Mouse (Mus musculus) kidney, postnatal 25 days (tissue): ENCODE data around the gene Lyrm9.

Experiments used
- DNase-seq, 2 experiments: peaks; one replicate each; pipeline ENCODE4 v3.0.0; 2021; ENCODE audit warnings: mixed read lengths in 2 of 2

The Lyrm9 gene

GRCm38 (mm10) chr11:78826442-78827013, at the start of gene Lyrm9:
TSS of gene Lyrm9 (plus strand) at chr11:78826584.
- DNase-seq = peak; percentile 94

- DNase-seq = peak; percentile 60 to 78
Measured at GRCm38 (mm10) chr11:78777851-78778680, 48.3 kb upstream of the Lyrm9 start.

GRCm38 (mm10) chr11:78780002-78780401, 46.4 kb upstream of the Lyrm9 start:
- no peak for DNase-seq

DNA sequence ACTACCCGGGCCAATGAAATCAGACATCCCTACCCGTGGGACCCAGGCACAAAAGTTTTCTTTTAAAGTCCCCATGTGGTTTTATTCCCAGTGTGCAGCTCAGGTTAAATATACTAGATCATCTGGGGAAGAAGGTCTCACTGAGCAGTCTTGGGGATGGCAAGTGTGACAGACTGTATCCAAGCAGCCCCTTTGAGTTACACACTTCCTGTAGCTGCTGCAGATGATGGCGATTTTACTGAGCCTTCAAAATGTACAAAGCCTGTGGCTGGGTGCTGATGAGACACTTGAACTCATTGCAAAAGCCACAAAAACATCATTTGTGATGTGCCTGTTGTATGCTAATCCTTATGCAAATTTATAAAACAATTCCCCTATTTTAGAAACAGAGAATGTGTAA, 45.8 kb upstream of the Lyrm9 start:
- DNase-seq = no peak

DNA sequence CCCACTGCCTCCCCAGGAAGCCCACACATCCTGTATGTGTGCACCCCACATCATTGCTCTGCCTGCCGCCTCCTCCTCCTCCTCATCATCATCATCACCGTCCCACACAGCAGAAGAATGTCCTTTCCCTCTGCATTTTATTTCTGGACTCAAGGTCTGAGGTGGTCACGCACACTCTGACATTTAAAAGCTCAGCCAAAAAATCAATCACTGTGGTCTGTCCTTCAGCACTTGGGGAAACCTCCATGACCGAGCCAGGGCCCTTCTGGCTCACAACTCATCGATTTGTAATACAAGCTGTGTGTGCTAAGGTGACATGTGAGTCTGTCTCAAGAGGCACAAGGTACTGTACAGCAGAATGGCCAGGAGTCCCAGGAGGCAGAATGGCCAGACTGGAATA, 44.1 kb upstream of the Lyrm9 start:
- DNase-seq = no peak

DNA sequence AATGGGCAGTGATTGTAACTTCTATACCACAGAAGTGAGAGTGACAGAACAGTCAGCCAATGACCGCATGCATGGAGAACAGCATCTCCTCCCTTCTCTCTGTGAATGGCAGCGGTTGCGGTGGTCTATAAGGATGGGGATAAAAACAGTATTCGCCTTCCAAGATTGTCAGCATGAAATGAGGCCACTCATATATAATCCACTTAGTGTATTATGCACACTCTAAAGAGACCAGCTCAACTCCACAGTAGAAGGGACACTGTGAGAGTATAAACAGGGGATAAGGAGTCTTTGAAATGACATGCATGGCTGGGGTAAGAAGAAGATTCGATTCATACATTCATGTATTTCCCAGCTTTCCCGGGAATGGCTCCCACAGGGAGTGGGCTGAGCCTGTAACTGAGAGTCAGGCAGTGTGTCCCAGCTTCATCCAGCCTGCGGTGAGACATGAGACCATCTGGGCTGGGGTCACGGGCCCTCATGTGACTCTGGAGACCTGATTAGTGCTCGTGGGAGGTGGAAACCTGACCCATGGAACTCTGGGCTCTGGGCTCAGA, 43.5 kb upstream of the Lyrm9 start:
- DNase-seq = no peak

DNA sequence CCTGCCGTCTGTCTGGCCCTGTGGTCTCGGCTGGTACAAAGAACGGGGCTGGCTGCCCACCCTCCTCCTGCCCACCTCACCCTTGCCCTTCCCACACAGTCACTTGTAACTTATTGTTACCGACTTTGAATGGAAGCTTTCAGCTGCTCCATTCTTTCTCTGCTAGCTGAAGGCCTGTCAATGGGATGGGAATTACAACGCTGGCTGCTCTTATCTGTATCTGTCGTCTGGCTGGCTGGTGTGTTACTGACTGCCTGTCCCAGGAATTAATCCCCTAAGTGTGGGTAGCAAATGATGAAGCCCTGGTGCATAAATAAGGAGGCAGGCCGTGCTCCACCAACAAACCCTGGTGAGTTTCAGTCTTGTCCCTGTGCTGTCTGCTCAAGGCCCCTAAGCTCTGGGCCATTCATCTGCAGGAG, 40.4 kb upstream of the Lyrm9 start:
- no peak for DNase-seq

- DNase-seq = no peak
Measured at GRCm38 (mm10) chr11:78789370-78790060, 36.9 kb upstream of the Lyrm9 start.

DNA sequence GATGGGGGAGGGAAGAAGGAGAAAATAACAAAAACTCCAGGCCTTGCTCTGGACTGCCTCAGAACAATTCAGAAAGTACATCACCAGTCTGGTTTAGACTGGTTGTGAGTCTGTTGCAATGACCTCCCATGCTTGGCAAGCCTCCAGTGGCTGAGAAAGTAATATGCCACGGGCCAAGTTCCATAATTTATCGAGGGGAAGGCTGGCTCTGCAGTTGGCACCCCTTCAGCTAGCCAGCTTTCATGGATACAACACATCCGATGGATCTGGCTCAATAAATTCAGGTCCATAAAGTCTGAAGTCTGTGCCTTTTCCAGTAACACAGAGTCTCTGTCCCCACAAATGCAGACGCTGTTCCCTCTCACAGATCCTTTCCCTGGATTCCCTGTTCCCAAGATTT, 34.8 kb upstream of the Lyrm9 start:
- peak; percentile 91 to 92 for DNase-seq

- DNase-seq = no peak
Measured at GRCm38 (mm10) chr11:78792055-78792454, 34.3 kb upstream of the Lyrm9 start.

DNA sequence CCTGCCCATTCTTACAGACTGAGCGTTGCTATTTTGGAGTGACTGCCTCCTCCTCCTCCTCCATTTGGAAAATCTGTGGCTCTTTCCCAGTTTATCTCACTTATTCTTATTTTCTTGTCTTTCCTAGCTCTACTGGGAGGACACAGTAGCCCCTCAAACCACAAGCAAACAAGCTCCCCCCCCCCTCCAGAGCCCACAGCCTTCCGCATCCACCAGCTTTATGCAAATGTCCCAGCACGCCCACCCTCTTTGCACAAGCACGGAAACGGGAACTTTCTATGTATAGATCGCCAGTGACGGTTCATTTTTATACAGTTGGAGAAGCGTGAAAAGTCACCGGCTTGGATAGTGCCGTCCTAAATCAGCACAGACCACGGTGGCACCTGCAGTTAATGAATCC, 33.9 kb upstream of the Lyrm9 start:
- no peak for DNase-seq

DNA sequence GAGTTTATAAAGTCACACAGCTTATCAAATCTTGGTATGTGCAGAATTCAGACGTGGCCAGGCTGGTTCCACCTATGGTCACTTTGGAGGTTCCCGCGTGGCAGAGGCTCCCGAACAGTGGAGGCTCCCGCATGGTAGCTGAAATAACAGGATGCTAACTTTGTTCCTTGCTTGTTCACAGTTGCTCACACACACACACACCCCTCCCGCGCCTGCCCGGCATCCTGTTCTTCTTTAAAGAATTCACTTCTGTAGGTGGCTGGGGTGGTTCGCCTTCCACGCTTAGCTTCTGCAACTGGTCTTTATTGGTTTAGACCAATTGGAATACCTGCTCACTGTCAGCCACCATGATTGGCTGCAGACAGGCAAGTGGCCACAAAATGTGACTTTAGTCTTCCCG, 33.3 kb upstream of the Lyrm9 start:
- DNase-seq = no peak

- DNase-seq = no peak
Measured at GRCm38 (mm10) chr11:78796072-78796729, 30.2 kb upstream of the Lyrm9 start.

DNA sequence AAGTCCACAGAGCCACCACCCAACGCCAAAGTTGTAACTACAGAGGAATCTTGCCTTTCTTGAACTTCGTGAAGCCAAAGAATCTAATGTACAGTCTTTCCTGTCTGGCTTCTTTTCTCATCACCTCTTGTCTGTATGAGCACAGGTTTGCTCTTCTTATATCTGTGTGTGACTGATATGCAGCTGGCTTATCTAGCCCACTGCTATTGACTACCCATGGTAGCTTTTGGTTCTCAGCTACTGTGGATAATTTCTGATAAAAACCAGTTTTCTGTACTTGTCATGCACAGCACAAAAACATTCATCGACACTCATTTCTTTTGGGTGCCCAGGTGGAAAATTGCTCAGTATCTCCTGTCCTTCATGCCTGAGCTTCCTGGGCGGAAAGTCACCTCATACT, 25.3 kb upstream of the Lyrm9 start:
- DNase-seq = no peak

DNA sequence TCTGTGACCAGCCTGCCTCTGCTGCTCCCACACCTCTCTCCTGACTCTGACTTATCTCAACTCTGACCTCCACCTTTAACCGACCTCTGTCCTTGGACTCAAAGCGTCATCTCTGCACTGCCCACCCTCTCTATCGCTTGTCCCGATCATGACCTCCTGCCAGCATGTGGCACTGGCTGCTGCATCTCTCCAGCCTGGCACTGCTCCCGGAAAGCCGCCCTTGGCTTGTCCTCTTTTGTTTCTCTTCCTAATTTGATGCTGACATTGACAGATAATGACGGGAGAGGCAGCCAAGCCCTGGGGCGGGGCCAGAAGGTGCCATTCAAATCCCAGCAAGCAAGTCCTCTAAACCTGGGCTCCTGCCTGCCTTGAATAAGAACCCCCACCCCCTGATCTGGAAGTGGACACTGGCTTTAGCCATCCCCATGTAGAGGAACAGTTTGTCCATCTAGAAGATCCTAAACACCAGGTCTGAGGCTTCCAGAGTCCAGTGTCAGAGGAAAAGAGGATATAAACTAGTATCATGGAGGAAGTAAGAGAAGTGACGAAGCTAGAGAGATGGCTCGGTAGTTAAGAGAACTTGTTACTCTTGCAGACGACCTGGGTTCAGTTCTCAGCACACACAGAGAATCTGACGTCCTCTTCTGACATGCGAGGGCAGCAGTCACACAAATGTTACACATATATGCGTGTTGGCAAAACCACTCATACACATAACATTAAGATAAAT, 22.6 kb upstream of the Lyrm9 start:
- DNase-seq = peak; percentile 55 to 73

GRCm38 (mm10) chr11:78804551-78804950, 21.8 kb upstream of the Lyrm9 start:
- no peak for DNase-seq

- DNase-seq = no peak
Measured at GRCm38 (mm10) chr11:78805198-78805597, 21.2 kb upstream of the Lyrm9 start.

DNA sequence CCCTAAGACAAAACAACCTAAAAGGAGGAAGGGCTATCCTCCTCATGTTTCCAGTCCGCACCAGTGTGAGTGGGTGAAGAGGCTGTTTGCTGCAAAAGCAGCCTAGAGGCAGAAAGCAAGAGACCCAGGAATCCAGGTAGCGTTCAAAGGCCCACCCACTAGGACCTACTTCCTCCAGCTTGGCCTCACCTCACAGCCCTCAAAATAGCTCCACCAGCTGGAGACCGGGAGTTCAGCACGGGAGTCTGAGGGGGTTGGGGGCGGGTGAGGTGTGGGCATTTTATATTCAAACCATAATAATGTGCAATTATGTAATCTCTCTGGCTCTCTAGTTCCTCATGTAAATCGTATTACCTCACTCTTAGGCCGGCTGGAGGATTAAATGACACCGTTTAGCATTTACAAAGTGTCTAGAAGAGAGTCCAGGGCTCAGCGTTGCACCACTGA, 20.7 kb upstream of the Lyrm9 start:
- no peak for DNase-seq

GRCm38 (mm10) chr11:78807341-78808108, 18.9 kb upstream of the Lyrm9 start:
- no peak for DNase-seq

DNA sequence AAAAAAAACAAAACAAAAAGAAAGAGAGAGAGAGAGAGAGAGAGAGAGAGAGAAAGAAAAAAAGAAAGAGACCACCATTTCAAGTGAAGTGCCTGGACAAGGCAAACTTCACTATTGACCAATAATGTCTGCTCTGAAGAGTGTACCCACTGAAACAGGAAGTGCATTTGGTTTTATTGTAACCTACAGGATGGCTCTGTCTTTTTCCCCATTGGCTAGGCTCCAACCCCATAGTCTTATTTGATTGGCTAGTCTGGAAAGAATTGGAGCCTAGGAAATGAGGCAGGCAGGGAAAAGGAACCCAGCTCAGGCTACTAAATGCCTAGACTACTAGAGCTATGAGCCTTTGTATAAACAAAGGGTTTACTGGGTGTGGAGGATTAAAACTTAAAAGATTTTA, 17.0 kb upstream of the Lyrm9 start:
- no peak for DNase-seq

GRCm38 (mm10) chr11:78814461-78814941, 11.9 kb upstream of the Lyrm9 start:
- DNase-seq = peak in 1 of 2 experiments; percentile 31
